16 mouse cellular contexts compared by ENCODE assay signal in genomic region chr1:58397731-58398130, GRCm38 (mm10).
"Had no signal": no experiment of that assay in that cellular context is flagged by ENCODE, and none has a peak within 500 bp of the region (broad histone marks: within the 10 kb centered on the region; RNA-seq: fewer than 3 reads in every experiment).

No protein-coding gene starts in this region.

- H3K4me2 ChIP-seq: neural tube, embryonic 12.5 days; neural tube, embryonic 13.5 days; neural tube, embryonic 15.5 days; stomach, embryonic 15.5 days had no signal

- H3K9ac ChIP-seq: neural tube, embryonic 12.5 days; neural tube, embryonic 13.5 days; neural tube, embryonic 15.5 days; stomach, embryonic 15.5 days had no signal

- DNase-seq: retina, postnatal 1 day; right cerebral cortex, adult 18-20 months; right cerebral cortex, postnatal 14 days; right cerebral cortex, postnatal 25 days; right cerebral cortex, postnatal 4 days; spleen, adult 18-20 months; thymus, adult 18-20 months; thymus, adult 2 months; thymus, postnatal 14 days; thymus, postnatal 25 days; thymus, postnatal 36 days; thymus, postnatal 4 days had no signal

- H3K9me3 ChIP-seq: neural tube, embryonic 12.5 days; neural tube, embryonic 13.5 days; neural tube, embryonic 15.5 days; stomach, embryonic 15.5 days had no signal

- H3K27ac ChIP-seq: neural tube, embryonic 12.5 days; neural tube, embryonic 13.5 days; neural tube, embryonic 15.5 days; stomach, embryonic 15.5 days had no signal

- H3K27me3 ChIP-seq: neural tube, embryonic 12.5 days; neural tube, embryonic 13.5 days; neural tube, embryonic 15.5 days; stomach, embryonic 15.5 days had no signal

- H3K4me1 ChIP-seq: stomach, embryonic 15.5 days had no signal

- H3K4me3 ChIP-seq: neural tube, embryonic 12.5 days; neural tube, embryonic 13.5 days; neural tube, embryonic 15.5 days; stomach, embryonic 15.5 days had no signal
